Mouse (Mus musculus) splenic B cell, adult 2 months (primary cell): ENCODE data around the gene Kalrn.

ENCODE experiments used
- DNase-seq: peaks from one replicate; pipeline ENCODE4 v3.0.0-alpha.2; 2011; ENCODE audit warnings: low read depth, low spot score
- H3K27me3 ChIP-seq: 2 replicates; pipeline ENCODE4 v1.6.1; 2012; ENCODE audit warnings: mild to moderate bottlenecking, low read length, moderate library complexity, mixed read lengths; ENCODE audit not compliant: control insufficient read depth, poor library complexity, insufficient read depth, severe bottlenecking
- H3K36me3 ChIP-seq: 2 replicates; pipeline ENCODE4 v1.6.1; 2012; ENCODE audit warnings: mild to moderate bottlenecking, low read length, moderate library complexity, mixed read lengths; ENCODE audit not compliant: control insufficient read depth, poor library complexity, insufficient read depth, severe bottlenecking

The Kalrn gene

GRCm38 (mm10) chr16:34030379-34030778 is 543.0 kb downstream of the Kalrn start:
- Histone ChIP-seq H3K27me3 (no peaks in the 10 kb centered on the region), H3K36me3 (no peaks in the 10 kb centered on the region)
- no peak for DNase-seq

- no peak for DNase-seq
- no peaks in the 10 kb centered on the region for H3K36me3 ChIP-seq
- H3K27me3 ChIP-seq: no peaks in the 10 kb centered on the region
Measured at GRCm38 (mm10) chr16:34029790-34030189, 543.5 kb downstream of the Kalrn start.

GRCm38 (mm10) chr16:34017241-34017640 is 556.1 kb downstream of the Kalrn start:
- no peak for DNase-seq
- H3K27me3 ChIP-seq: no peaks in the 10 kb centered on the region
- H3K36me3 ChIP-seq: no peaks in the 10 kb centered on the region

- no peaks in the 10 kb centered on the region for H3K36me3 ChIP-seq
- DNase-seq: no peak
- H3K27me3 ChIP-seq: no peaks in the 10 kb centered on the region
Measured at GRCm38 (mm10) chr16:34011991-34012845, 561.1 kb downstream of the Kalrn start.

- DNase-seq: no peak
- no peaks in the 10 kb centered on the region for H3K27me3 ChIP-seq
- no peaks in the 10 kb centered on the region for H3K36me3 ChIP-seq
Measured at GRCm38 (mm10) chr16:34009567-34009966, 563.8 kb downstream of the Kalrn start.

GRCm38 (mm10) chr16:34005986-34006385 is 567.3 kb downstream of the Kalrn start:
- DNase-seq: no peak
- H3K36me3 ChIP-seq: no peaks in the 10 kb centered on the region
- H3K27me3 ChIP-seq: no peaks in the 10 kb centered on the region

GRCm38 (mm10) chr16:34004128-34004578 is 569.2 kb downstream of the Kalrn start:
- H3K27me3 ChIP-seq: no peaks in the 10 kb centered on the region
- no peak for DNase-seq
- no peaks in the 10 kb centered on the region for H3K36me3 ChIP-seq

GRCm38 (mm10) chr16:34003566-34004127 is 569.7 kb downstream of the Kalrn start:
- DNase-seq: no peak
- H3K27me3 ChIP-seq: no peaks in the 10 kb centered on the region
- no peaks in the 10 kb centered on the region for H3K36me3 ChIP-seq

- DNase-seq: no peak
Measured at GRCm38 (mm10) chr16:34000715-34001114, 572.6 kb downstream of the Kalrn start.

GRCm38 (mm10) chr16:33999388-33999787 is 573.9 kb downstream of the Kalrn start:
- no peaks in the 10 kb centered on the region for H3K36me3 ChIP-seq
- peak; percentile 64 for DNase-seq
- H3K27me3 ChIP-seq: no peaks in the 10 kb centered on the region

More at GRCm38 (mm10) chr16:34000715-34001114, 572.6 kb downstream of the Kalrn start:
- Histone ChIP-seq H3K27me3 (no peaks in the 10 kb centered on the region), H3K36me3 (no peaks in the 10 kb centered on the region)

- Histone ChIP-seq H3K36me3 (no peaks in the 10 kb centered on the region), H3K27me3 (no peaks in the 10 kb centered on the region)
- no peak for DNase-seq
Measured at GRCm38 (mm10) chr16:33998011-33998410, 575.3 kb downstream of the Kalrn start.

GRCm38 (mm10) chr16:33996030-33996429 is 577.3 kb downstream of the Kalrn start:
- peak; percentile 85 for DNase-seq
- Histone ChIP-seq H3K36me3 (no peaks in the 10 kb centered on the region), H3K27me3 (no peaks in the 10 kb centered on the region)

- H3K27me3 ChIP-seq: no peaks in the 10 kb centered on the region
- DNase-seq: no peak
- H3K36me3 ChIP-seq: no peaks in the 10 kb centered on the region
Measured at GRCm38 (mm10) chr16:33995496-33995895, 577.8 kb downstream of the Kalrn start.

- DNase-seq: no peak
- no peaks in the 10 kb centered on the region for H3K27me3 ChIP-seq
- no peaks in the 10 kb centered on the region for H3K36me3 ChIP-seq
Measured at GRCm38 (mm10) chr16:33994321-33994720, 579.0 kb downstream of the Kalrn start.

GRCm38 (mm10) chr16:33990712-33991111 is 582.6 kb downstream of the Kalrn start:
- DNase-seq: no peak
- Histone ChIP-seq H3K27me3 (no peaks in the 10 kb centered on the region), H3K36me3 (no peaks in the 10 kb centered on the region)
